Mouse (Mus musculus) lung, postnatal 4 days (tissue): Measurements from ENCODE around the gene Raph1.
A peak's percentile ranks its signal among the peaks of the same experiment; 100 is the strongest.
"Not testable (repeated sequence)": the region's sequence is repeated elsewhere in the genome, so short reads cannot be mapped to it uniquely, and the experiment has no call there.

ENCODE experiments used
- DNase-seq, 2 experiments: peaks; one replicate each; pipeline ENCODE4 v3.0.0; 2021

Raph1 gene

DNA sequence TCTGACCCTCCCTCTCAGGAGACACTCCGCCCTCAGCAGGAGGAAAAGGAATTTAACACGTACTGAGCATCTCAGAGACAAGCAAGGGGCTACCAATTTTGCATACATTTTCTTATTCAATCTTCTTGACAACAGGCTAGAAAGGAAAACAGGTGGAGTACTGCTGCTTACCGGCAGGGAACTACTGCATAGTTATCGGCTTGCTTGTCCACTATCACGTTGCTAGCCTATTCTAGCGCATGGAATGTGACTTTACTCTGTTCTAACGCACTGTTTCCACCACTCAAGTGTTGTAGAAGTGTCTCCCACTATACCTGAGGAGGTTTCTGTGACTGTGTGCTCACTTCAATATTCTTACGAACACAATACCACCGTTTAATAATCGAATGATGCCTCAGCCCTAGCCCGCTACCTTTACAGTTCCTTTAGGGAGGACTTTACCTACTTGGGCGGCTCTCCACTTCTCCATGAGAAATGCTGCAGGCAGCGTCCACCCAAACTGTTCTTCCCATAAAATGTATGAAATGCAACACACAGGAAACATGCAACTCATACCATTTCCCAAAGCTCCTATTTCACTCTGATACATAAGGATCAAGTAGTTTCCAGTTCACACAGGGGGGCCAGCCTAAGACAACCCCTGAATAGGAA lies 1.5 kb downstream of the Raph1 start:
- peak in 1 of 2 experiments; percentile 33 for DNase-seq

DNA sequence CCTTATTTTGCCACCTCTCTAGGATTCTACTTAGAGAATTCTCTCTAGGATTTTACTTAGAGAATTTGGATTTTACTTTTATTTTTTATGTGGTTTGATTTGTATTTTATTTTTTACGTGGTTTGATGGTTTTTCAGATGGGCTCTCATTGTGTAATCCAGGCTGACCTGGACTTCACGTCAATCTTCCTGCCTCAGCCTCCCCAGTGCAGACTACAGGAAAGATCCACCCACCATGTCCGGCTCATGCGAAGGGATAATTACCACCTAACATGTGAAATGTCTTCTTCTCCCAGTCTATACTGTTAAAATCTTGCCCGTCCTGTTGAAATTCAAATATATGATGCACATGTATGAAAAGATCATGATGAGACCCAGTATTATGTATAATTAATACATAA lies 2.2 kb downstream of the Raph1 start:
- no peak for DNase-seq

DNA sequence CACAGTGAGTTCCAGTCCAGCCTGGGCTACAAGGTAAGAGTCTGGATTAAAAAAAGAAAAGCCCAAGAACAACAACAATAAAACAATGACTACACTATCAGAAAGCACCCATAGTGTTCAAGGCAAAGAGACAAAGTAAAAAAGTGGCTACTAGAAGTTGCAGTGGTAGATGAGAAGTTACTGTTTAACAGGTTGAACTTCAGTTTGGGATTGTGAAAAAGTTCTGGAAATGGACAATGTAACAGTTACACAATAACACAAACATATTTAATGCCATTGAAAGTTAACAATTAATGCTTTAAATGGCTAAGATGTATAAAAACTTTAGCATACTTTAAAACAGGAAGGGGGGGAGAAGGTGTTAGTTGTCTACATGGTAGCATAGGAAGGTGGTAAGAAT lies 3.9 kb downstream of the Raph1 start:
- no peak for DNase-seq

DNA sequence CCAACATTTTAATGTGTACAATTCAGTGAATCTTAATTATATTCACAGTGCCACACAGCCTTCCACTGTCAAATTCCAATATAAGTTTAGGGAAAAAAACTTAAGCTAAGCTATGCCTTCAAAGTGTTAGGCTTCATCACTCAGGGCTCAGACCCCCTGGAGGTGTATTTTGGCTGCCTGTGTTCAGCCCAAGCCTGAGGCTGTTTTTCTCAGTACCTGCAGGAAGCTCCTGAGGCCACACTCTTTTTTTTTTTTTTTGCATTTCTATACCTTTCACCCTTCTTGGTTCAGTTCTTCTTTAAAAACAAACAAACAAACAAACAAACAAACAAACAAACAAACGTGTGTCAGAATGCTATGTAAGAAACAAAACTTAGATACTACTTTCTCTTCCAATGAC lies 23.2 kb downstream of the Raph1 start:
- no peak for DNase-seq

DNA sequence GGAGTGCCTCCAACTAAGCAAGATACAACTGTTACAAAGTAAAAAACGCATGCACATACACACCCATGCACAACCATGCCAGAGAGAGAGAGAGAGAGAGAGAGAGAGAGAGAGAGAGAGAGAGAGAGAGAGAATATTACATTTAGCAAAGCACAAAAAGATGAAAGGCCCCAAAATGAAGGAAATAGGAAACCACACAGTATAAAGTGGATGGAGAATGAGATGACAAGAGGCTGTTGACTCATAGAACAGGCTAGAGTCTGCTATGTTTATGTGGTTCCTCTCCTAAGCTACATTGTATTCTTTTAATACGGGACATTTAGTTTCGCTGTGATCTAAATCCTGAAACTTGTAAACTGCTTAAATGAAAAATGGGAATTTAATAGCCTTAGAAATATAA lies 27.6 kb downstream of the Raph1 start:
- DNase-seq, result no peak

DNA sequence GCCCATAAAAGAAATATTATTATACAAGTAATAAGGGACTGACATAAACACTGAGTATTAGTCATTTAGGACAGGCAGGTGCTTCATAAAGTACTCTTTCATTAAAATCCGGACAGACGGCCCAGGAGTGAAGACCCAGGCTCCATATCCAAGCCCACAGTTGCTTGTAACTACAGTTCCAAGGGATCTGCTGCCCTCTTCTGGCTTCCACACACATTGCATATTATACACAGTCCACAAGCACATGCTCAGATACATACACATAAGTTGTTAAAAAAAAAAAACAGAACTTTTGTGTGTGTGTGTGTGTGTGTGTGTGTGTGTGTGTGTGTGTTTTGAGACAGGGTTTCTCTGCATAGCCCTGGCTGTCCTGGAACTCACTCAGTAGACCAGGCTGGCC lies 32.0 kb downstream of the Raph1 start:
- DNase-seq, result peak in 1 of 2 experiments; percentile 32

DNA sequence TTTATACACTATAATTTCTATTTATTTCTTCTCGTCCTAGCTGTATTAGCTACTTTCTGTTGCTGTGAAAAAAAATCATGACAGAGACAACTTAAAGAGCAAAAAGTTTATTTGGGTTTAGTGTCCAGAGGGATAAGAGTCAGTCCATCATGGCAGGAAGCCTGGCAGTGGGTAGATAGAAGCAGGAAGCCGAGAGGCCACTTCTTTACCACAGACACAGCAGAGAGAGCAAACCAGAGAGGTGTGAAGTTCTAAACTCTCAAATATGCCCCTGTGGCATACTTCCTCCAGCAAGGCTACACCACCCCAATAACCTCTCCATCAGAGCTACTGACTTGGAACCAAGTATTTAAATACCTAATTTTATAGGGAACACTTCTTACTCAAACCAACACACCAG lies 36.3 kb downstream of the Raph1 start:
- no peak for DNase-seq

DNA sequence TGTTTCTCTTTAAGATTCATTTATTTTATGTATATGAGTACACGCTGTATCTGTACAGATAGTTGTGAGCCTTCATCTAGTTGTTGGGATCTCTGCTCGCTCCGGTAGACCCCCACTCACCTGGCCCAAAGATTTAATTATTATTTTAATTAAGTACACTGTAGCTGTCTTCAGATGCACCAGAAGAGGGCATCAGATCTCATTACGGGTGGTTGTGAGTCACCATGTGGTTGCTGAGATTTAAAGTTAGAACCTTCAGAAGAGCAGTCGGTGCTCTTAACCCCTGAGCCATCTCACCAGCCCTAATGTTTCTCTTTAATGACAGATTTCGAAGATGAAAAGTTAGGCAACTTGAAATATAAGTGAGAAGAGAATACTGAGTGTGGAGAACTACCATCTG lies 36.8 kb downstream of the Raph1 start:
- DNase-seq, result no peak

DNA sequence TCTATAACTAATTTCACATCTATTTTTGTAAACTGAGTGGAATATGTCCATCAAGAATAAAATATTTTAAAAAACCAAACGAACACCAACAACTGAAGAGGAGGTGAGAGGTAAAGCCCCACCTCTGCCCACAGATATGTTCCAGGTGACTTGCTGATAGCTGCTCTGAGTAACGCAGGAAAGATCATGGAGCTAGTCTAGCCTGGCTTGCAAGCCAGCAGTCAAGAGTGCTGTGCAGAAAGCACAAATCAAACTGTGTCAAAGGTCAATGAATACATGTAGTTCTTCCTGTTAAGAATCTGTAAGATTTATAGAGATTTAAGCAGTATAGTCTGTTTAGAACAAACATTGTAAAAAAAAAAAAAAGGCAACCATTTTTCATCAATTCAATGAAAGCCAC lies 56.3 kb downstream of the Raph1 start:
- no peak for DNase-seq

DNA sequence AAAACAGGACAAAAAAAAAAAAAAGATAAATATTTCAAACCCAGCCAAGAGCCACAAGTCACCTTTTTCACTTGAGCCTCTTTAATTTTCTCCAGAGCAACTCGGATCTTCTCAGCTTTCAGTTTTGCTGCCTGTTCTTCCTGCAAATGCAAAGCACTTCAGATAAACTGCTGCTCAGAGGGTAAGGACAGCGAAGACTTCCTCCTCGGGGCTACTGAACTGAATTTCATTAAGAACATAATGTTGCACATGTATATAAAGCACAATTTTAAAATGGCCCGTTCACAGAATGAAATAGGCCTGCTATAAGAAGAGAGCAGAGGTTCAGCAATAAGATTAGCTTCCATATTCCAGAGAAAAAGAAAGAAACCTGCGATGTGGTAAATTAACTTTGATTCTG lies 63.4 kb downstream of the Raph1 start:
- DNase-seq, result no peak

DNA sequence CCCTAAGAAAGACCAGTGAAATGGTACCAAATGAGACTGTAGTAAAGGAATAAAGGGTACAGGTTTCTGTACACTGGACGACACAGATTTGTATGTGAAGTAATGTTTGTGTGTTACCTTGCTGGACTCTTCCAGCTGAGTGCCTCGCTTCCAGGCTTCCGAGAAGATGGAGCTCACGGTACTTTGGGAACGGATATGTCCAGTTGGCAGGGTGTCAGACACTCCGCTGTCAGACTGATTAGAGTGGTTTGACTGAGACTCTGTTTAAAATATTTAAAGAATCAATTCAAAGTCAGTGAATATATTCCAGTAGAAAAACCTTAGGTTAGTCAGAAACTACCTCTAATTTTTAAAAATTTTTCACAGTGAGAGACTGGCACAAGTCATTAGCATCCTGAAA lies 73.5 kb downstream of the Raph1 start:
- DNase-seq, result no peak

DNA sequence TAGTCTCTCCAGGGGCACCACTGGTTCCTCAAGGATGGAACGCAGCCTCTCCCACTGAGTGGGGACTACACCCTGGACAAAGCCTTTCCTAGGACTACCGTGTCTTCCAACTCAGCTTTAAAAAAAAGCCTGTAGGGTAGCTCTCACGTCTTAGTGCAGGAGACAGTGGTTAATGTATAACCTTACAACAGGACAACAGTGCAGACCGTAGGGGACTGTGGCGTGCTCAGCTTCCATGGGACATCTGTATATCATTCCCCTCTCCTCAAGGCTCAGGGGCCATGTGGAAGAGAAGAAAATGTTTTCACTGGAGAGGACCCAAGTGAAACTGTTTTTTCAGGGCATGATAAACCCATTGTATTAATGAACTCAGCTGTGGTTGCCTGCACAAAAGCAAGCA lies 74.5 kb downstream of the Raph1 start:
- no peak for DNase-seq

DNA sequence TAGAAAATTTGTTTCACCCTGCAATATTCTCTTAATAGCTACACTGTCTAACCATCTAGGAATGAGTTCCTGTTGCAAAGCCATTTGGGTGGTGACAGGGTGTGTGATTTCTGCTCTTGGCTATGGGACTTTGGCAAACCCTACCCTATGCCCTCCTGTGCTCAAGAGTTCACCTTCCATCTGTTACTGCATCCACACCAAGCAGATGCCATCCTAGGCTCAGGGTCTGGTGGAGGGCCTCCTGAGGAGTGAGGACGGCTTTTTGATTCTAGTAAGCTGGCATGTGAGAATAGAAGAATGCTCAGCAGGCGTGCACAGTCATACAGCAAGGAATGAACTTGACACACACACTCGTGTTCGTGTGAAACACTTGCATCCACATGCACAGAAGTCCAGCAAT lies 76.4 kb downstream of the Raph1 start:
- DNase-seq, result no peak

DNA sequence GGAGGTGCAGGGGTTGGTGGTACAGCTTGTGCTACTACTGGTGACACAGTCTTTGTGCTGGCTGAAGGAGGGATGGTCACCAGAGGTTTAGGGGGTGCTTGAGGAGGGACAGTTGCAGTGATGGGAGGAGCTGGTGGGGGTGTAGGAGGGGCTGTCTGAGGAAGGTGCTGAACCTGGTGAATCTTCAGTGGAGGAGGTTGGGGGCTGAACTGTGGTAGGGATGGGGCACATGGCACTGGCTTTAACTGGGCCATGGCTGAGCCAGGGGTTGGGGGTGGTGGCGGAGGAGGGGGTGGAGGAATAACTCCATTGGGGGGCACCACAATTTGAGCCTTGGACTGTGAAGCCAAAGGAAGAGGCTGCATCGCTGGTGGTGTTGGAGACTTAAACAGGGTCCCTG lies 77.2 kb downstream of the Raph1 start:
- no peak for DNase-seq

DNA sequence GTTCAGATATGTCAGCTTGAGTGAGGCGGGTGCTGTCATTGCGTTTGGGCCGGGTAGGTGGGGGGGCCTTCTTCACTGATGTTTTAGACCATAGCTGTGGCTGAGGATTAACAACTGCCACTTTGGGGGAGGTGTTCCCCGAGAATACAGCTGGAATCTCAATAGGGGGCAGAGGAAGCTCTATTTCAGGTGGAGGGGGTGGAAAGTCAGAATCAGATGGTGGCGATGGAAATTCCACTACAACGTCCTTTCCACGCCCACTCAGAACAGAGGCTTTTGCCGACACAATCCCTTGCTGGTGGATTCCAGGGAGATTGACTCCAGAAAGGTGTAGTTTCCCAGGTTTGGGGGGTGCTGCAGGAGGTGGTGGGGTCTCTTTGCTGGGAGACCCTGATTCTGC lies 78.3 kb downstream of the Raph1 start:
- DNase-seq, result no peak

DNA sequence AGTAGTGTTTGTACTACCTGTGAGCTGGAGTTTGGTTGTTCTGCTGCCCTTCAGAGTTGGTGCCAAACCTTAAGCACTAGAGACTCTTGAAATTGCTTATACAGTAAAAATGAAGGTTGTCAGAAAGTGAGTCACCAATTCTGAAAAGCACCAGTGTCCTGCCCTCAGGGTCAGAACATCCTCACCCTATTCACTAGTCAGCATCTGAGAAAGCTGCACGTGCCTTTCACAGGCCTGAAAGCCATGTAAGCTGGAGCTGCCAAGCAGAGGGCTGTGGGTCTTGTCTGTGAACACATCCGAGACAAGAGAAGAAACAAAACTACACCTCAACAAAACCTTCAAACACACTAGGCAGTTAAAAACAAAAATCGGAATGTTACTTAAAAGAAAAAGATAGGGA lies 81.3 kb downstream of the Raph1 start:
- DNase-seq, result no peak

DNA sequence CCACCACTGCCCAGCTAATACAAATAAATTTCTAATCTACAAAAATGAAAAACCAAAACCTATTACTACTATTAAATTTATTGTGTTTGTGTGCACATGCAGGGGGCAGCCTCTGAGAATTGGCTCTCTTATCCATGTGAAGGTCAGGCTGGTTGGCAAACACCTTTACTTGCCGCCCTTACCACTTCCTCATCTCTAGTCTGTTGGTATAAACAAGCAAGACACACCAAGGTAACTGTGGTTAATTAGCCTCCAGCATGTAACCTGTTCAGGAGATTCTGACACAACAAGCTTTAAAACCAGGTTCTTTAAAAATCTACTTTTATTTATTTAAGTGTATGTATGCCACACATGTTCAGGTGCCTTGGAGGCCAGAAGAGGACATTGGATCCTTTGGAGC lies 84.0 kb downstream of the Raph1 start:
- DNase-seq, result no peak

DNA sequence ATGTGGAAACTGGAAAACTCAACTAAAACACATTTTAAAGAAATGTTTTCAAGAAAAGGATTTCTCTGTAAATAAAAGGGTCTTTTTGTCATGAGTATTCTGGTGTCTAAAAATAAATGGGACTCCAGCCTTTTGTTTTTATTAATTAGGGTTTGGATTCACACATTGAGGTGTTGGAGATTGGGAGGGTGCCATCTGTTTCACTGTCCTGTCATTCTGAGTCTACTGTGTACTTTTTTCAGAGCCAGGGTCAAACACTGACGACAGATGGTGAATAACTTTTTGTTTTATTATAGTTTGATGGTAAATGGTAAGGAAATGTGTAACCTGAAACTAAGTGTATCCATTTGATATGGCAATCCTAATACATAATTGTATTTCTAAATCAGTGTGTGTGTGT lies 85.3 kb downstream of the Raph1 start:
- DNase-seq, result no peak

DNA sequence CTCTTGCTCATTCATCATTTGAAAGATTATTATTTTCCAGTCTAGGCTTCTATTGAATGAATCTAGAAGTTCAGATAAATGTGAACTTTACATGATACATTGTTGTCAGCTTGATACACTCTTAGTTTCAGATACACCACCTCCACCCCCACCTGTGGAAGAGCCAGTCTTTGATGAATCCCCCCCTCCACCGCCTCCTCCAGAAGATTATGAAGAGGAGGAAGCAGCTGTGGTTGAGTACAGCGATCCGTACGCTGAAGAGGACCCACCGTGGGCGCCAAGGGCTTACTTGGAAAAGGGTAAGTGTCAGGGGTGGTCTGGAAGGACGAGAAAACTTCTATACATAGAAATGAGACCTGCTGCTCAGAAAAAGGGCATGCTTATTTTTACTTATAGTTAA lies 96.4 kb downstream of the Raph1 start:
- no peak for DNase-seq

DNA sequence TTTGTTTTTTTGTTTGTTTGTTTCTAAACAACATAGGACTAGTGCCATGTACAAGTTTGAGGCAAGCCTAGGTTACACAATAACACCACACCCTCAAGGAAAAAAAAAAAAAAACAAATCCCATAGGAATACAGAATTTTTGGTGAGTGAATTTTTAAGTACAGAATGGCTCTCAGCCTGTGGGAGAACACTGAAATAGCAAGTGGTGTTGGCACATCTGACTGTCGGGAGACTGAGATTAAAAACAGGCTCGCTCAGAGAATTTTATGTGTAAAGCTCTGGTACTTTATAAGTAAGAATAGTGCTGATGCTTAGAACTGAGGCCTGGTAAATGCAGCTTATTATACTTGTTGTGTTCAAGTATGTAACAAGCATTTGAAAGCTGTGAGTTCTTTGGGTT lies 97.4 kb downstream of the Raph1 start:
- no peak for DNase-seq

DNA sequence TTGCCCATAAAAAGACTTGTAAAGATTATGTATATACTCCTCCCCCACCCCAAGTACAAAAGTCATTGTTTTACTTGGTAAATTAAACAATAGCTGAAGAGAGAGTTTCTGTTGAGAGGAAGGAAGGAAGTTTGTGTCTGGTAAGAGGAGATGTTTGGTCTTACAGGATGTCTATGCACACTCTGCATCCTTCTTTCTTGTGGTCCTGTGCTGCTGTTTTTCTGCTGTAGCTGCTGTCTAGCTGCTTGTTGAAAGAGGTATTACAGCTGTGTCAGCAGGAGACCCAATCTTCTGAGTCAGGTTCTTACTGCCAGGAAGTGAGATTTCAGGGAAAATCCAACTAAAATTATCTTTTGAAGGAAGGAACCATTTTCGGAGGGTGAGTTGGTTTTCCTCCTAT lies 106.3 kb downstream of the Raph1 start:
- no peak for DNase-seq

DNA sequence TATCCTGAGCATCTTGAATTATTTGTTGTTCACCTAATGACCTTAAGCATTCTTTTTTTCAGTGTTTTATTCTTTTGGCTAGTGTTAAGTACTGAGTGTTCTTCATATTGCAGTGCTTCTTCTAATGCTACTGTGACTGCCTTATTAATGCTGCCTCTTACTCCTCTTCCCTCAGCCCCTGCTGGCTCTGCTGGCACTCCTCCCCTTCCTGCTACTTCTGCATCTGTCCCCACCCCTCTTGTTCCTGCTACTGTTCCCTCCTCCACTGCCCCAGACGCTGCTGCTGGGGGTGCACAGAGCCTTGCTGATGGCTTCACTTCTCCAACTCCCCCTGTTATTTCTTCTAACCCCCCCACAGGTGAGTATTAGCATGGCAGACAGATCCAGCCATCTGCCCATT lies 117.0 kb downstream of the Raph1 start:
- no peak for DNase-seq

DNA sequence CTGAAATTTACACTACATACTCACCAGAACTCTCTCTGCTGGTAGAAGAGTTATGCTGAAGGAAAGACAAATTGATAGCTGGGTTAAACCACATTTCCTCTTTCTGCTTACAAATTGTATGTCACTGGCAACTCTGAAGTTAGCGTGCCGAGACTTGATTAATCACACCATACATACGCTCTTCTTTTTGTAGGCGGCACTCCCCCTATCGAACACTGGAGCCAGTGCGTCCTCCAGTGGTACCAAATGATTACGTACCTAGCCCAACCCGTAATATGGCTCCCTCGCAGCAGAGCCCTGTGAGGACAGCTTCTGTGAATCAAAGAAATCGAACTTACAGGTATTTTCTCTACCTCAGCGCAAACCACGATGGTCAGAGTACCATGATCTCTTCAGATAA lies 119.8 kb downstream of the Raph1 start:
- DNase-seq, result peak; percentile 15 to 21

DNA sequence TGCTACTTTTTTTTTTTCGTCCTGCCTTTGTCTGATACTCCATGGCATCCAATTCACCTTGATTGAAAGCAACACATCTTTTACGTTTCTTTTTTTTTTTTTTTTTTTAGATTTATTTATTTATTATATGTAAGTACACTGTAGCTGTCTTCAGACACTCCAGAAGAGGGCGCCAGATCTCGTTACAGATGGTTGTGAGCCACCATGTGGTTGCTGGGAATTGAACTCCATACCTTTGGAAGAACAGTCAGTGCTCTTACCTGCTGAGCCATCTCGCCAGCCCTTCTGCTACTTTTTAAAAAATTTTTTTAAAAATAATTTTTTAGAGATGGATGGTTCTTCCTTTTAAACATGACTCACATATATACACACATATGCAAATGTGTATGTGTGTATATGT lies 125.5 kb downstream of the Raph1 start:
- not testable (repeated sequence) for DNase-seq

DNA sequence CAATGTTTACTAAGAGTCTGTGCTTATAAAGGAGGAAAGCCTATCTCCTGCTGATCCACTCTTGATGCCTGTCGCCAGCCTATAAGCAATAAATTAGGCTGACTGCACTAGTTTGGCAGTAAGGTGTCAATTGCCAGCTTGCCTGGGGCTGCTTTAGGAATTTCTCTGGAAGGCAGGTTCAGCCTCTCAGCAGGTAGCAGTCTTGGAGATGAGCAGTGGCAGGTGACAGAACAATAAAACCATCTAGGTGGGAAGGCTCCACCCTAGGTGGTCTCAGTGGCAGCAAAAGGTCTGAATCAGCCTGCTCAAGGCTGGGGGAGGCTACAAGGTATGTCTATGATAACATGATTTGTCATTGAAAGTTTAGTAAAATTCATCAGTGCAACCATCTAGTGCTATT lies 134.4 kb downstream of the Raph1 start:
- DNase-seq, result no peak
